Comparison of ENCODE assay signal across 8 mouse cellular contexts in the genomic region with DNA sequence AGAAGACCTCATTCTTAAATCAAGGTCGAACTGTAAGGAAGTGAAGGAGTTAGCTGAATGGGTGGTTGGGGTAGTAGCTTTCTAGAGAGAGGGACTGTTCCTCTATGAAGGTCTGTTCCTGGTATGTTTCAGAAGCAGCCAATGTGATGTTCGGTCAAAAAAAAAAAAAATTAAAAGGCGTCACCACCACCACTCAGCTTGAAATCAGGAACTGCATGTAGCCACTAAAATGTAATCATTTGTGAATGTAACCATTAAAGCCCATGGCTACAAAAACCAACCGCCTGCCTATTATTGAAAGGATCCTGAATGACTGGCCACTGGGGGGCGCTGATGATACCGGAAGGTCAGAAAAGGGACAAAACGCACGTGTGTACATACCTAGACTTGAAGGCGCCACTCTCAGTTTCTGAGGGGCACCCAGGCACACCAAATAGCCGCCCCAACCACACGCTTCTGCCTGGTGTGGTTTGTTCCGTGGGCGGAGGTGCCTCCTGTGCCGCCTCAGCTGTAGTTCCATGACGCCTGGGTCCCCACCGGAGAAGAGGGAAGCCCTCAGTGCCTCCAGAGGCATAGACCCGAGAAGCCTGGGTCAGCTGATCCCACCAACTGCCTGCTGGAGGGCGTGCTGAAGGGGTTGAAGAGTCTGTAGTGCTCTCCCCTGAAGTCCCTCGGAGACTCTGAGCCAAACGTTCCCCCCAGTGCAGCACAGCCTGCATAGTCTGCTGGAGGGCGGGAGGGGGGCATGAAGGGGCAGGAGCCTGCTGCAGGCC. TPM values are rescaled to one million over a fixed set of nuclear protein-coding genes. Genes with fewer than 3 reads are reported as not detected.
A peak's percentile ranks its signal among the peaks of the same experiment; 100 is the strongest.
DNase-seq lines count a peak whose midpoint lies in the region; ATAC-seq and TF ChIP-seq lines count a peak whose summit lies in the region.

No protein-coding gene starts in this region.

- peak; percentile 71 for TF ChIP-seq CTCF in brain, embryonic 14.5 days (IDR thresholded peaks at IDR 0.05; ENCODE audit: borderline replicate concordance, extremely low read depth, insufficient read depth, insufficient read length)
- peak; percentile 60; the same call in 1 of the 2 replicates for TF ChIP-seq CTCF in spleen, adult 2 months (IDR thresholded peaks at IDR 0.05; ENCODE audit: extremely low read depth, insufficient read depth, insufficient read length, insufficient replicate concordance)

- H3K9ac ChIP-seq in forebrain, embryonic 14.5 days (ENCODE audit: low read length) = no peak overlapping the region
- H3K9ac ChIP-seq in hindbrain, embryonic 15.5 days = no peak overlapping the region

- intact Hi-C loops in left cerebral cortex, postnatal 25 days (cut with DNase I) = no loop called here

- no peak for ATAC-seq in forebrain, embryonic 14.5 days
- no peak for ATAC-seq in hindbrain, embryonic 15.5 days (ENCODE audit: low FRiP score, low read depth)
- ATAC-seq in erythroid progenitor cell, adult 5-6 weeks (replicated peaks; ENCODE audit: low FRiP score, poor library complexity, severe bottlenecking) = no peak

- H3K27me3 ChIP-seq in forebrain, embryonic 14.5 days (replicated peaks; ENCODE audit: control insufficient read depth, insufficient read depth, low read length) = 0 out of 2 replicates have a peak, but pooled peaks cover 9% of the 10 kb centered on the region
- H3K27me3 ChIP-seq in hindbrain, embryonic 15.5 days = no peaks in the 10 kb centered on the region
- H3K27me3 ChIP-seq in spleen, adult 2 months (ENCODE audit: control insufficient read depth, insufficient read depth, low read length) = peaks cover 6% of the 10 kb centered on the region

- peak; percentile 81 for DNase-seq in MN1 (ENCODE audit: low spot score)
- DNase-seq in brain, embryonic 14.5 days (ENCODE audit: low read depth) = peak; percentile 82
- DNase-seq in forebrain, embryonic 14.5 days (ENCODE audit: low spot score) = peak; percentile 76
- DNase-seq in left cerebral cortex, postnatal 25 days (ENCODE audit: low spot score in 2 of 2) = peak; percentile 72 to 83
- DNase-seq in mesoderm, embryonic 11.5 days (ENCODE audit: low read depth, low spot score) = peak; percentile 82
- peak; percentile 80 to 84 for DNase-seq in spleen, adult 2 months (ENCODE audit: low read depth in 1 of 2, low spot score in 2 of 2)

- no peak overlapping the region for H3K27ac ChIP-seq in forebrain, embryonic 14.5 days (ENCODE audit: low read depth, low read length)
- H3K27ac ChIP-seq in hindbrain, embryonic 15.5 days (replicated peaks) = no peak overlapping the region
- H3K27ac ChIP-seq in spleen, adult 2 months (ENCODE audit: insufficient read depth, low read length) = 0 out of 2 replicates have a peak overlapping the region, but pooled peaks have one; percentile 40

- TF ChIP-seq POLR2A in brain, embryonic 14.5 days (IDR thresholded peaks at IDR 0.05; ENCODE audit: borderline replicate concordance, extremely low read depth, insufficient read depth, insufficient read length, poor library complexity, severe bottlenecking) = no peak
- no peak for TF ChIP-seq POLR2A in spleen, adult 2 months (IDR thresholded peaks at IDR 0.05; ENCODE audit: low read depth, low read length)

- 35% methylated on average over 21 of the region's 21 CpGs for WGBS in forebrain, embryonic 14.5 days
- WGBS in hindbrain, embryonic 15.5 days = 33% methylated on average over 21 of the region's 21 CpGs
- 10% methylated on average over 21 of the region's 21 CpGs for WGBS in spleen, adult 2 months

- peaks cover 13% of the 10 kb centered on the region; the same call in 1 of the 2 replicates for H3K4me1 ChIP-seq in forebrain, embryonic 14.5 days (ENCODE audit: control insufficient read depth, insufficient read depth, low read length)
- peaks cover 39% of the 10 kb centered on the region for H3K4me1 ChIP-seq in hindbrain, embryonic 15.5 days (replicated peaks)
- peaks cover 31% of the 10 kb centered on the region for H3K4me1 ChIP-seq in spleen, adult 2 months (ENCODE audit: control insufficient read depth, insufficient read depth, insufficient read length)

- no peaks in the 10 kb centered on the region for H3K9me3 ChIP-seq in forebrain, embryonic 14.5 days (replicated peaks; ENCODE audit: control insufficient read depth, low read length)
- H3K9me3 ChIP-seq in hindbrain, embryonic 15.5 days = no peaks in the 10 kb centered on the region

- H3K4me2 ChIP-seq in forebrain, embryonic 14.5 days (ENCODE audit: low read length) = no peak overlapping the region
- peak overlapping the region; percentile 25; the same call in 1 of the 2 replicates for H3K4me2 ChIP-seq in hindbrain, embryonic 15.5 days

- H3K4me3 ChIP-seq in forebrain, embryonic 14.5 days (ENCODE audit: low read depth, low read length) = no peak overlapping the region
- H3K4me3 ChIP-seq in hindbrain, embryonic 15.5 days = no peak overlapping the region
- H3K4me3 ChIP-seq in spleen, adult 2 months (ENCODE audit: extremely low read depth, insufficient read depth, insufficient read length) = no peak overlapping the region

- H3K36me3 ChIP-seq in forebrain, embryonic 14.5 days (ENCODE audit: control insufficient read depth, insufficient read depth, low read length) = peaks cover 52% of the 10 kb centered on the region
- peaks cover 49% of the 10 kb centered on the region for H3K36me3 ChIP-seq in hindbrain, embryonic 15.5 days
- H3K36me3 ChIP-seq in spleen, adult 2 months (ENCODE audit: control insufficient read depth, insufficient read depth, low read length) = peaks cover 2% of the 10 kb centered on the region; the same call in 1 of the 2 replicates

RNA-seq across cellular contexts. Expression of gene Rusc1, which starts 5.6 kb away (rescaled TPM):
- 131 and 149 TPM in 2 replicates for polyA plus RNA-seq in brain, embryonic 14.5 days (2012; rRNA removed)
- polyA plus RNA-seq in forebrain, embryonic 14.5 days (2014; fragmentation: Nextera tagmentation; extraction: Ambion mirVana) = 49.7 and 65.0 TPM in 2 replicates
- 111 and 120 TPM in 2 replicates for polyA plus RNA-seq in hindbrain, embryonic 15.5 days (2015; fragmentation: Nextera tagmentation; extraction: Ambion mirVana)
- total RNA-seq in left cerebral cortex, postnatal 25 days (2021) = 100 to 1,000 TPM; 189 to 195 TPM
- polyA plus RNA-seq in spleen, adult 2 months (2012; rRNA removed) = 42.5 and 54.1 TPM in 2 replicates
- 1.8 and 3.8 TPM in 2 replicates for total RNA-seq in erythroid progenitor cell, adult 5-6 weeks (2015; ENCODE audit: low replicate concordance)
- 3.5 TPM in 2 replicates for total RNA-seq in erythroid progenitor cell, adult 5-6 weeks (2017; ENCODE audit: low replicate concordance)

RNA-seq across cellular contexts. Expression of gene Gm43738, which starts 13.4 kb away (rescaled TPM):
- 0.03 and 0.05 TPM in 2 replicates for polyA plus RNA-seq in brain, embryonic 14.5 days (2012; rRNA removed)
- polyA plus RNA-seq in forebrain, embryonic 14.5 days (2014; fragmentation: Nextera tagmentation; extraction: Ambion mirVana) = not detected in 2 replicates
- not detected in 2 replicates for polyA plus RNA-seq in hindbrain, embryonic 15.5 days (2015; fragmentation: Nextera tagmentation; extraction: Ambion mirVana)
- not detected for total RNA-seq in left cerebral cortex, postnatal 25 days (2021)
- not detected in 2 replicates for polyA plus RNA-seq in spleen, adult 2 months (2012; rRNA removed)
- total RNA-seq in erythroid progenitor cell, adult 5-6 weeks (2015; ENCODE audit: low replicate concordance) = not detected in 2 replicates
- not detected in 2 replicates for total RNA-seq in erythroid progenitor cell, adult 5-6 weeks (2017; ENCODE audit: low replicate concordance)

RNA-seq across cellular contexts. Expression of gene Fdps, which starts 14.2 kb away (rescaled TPM):
- 169 and 202 TPM in 2 replicates for polyA plus RNA-seq in brain, embryonic 14.5 days (2012; rRNA removed)
- 337 and 389 TPM in 2 replicates for polyA plus RNA-seq in forebrain, embryonic 14.5 days (2014; fragmentation: Nextera tagmentation; extraction: Ambion mirVana)
- polyA plus RNA-seq in hindbrain, embryonic 15.5 days (2015; fragmentation: Nextera tagmentation; extraction: Ambion mirVana) = 465 and 483 TPM in 2 replicates
- total RNA-seq in left cerebral cortex, postnatal 25 days (2021) = 10 to 100 TPM; 81.0 to 88.8 TPM
- polyA plus RNA-seq in spleen, adult 2 months (2012; rRNA removed) = 25.6 and 30.6 TPM in 2 replicates
- 20.1 and 28.5 TPM in 2 replicates for total RNA-seq in erythroid progenitor cell, adult 5-6 weeks (2015; ENCODE audit: low replicate concordance)
- 30.0 and 31.4 TPM in 2 replicates for total RNA-seq in erythroid progenitor cell, adult 5-6 weeks (2017; ENCODE audit: low replicate concordance)

RNA-seq across cellular contexts. Expression of gene Pklr, which starts 48.4 kb away (rescaled TPM):
- polyA plus RNA-seq in brain, embryonic 14.5 days (2012; rRNA removed) = 0.14 and 0.21 TPM in 2 replicates
- 0.06 TPM in 1 of 2 replicates, not detected in the other for polyA plus RNA-seq in forebrain, embryonic 14.5 days (2014; fragmentation: Nextera tagmentation; extraction: Ambion mirVana)
- 0.09 TPM in 2 replicates for polyA plus RNA-seq in hindbrain, embryonic 15.5 days (2015; fragmentation: Nextera tagmentation; extraction: Ambion mirVana)
- total RNA-seq in left cerebral cortex, postnatal 25 days (2021) = not detected
- polyA plus RNA-seq in spleen, adult 2 months (2012; rRNA removed) = 10.0 and 10.2 TPM in 2 replicates
- total RNA-seq in erythroid progenitor cell, adult 5-6 weeks (2015; ENCODE audit: low replicate concordance) = 13.8 and 16.6 TPM in 2 replicates
- 5.5 TPM in 2 replicates for total RNA-seq in erythroid progenitor cell, adult 5-6 weeks (2017; ENCODE audit: low replicate concordance)
